Mouse (Mus musculus): ENCODE data around the gene Lrrc10b. TPM values are rescaled to one million over a fixed set of nuclear protein-coding genes. Genes with fewer than 3 reads are reported as not detected.

Gene Lrrc10b
- polyA plus RNA-seq, 1 experiment from 2014 or later, result 2.8 TPM

- Histone ChIP-seq H3K4me1 (replicated peaks; ENCODE audit: control insufficient read depth, insufficient read depth) (no peaks in the 10 kb centered on the region), H3K27me3 (ENCODE audit: control insufficient read depth, insufficient read depth, low read length) (no peaks in the 10 kb centered on the region), H3K4me2 (replicated peaks; ENCODE audit: low read depth) (no peak overlapping the region), H3K4me3 (ENCODE audit: low read depth, low read length) (no peak overlapping the region), H3K36me3 (ENCODE audit: control insufficient read depth, insufficient read depth, low read length) (no peaks in the 10 kb centered on the region), H3K9ac (ENCODE audit: low read length) (no peak overlapping the region), H3K27ac (replicated peaks) (no peak overlapping the region), H3K9me3 (ENCODE audit: control insufficient read depth, low read length) (no peaks in the 10 kb centered on the region)
- ATAC-seq (ENCODE audit: low FRiP score, low TSS enrichment) (no peak), DNase-seq (ENCODE audit: low spot score) (no peak)
- 52% methylated on average over 1 of the region's 1 CpGs for WGBS
- TF ChIP-seq EP300 (optimal IDR thresholded peaks at IDR 0.05), result no peak
- TF ChIP-seq CTCF (IDR thresholded peaks at IDR 0.05; ENCODE audit: low read depth), result peak; percentile 61
Observed at GRCm38 (mm10) chr19:10437521-10437920, 19.8 kb downstream of the Lrrc10b start.

- 8% methylated on average over 1 of the region's 1 CpGs for WGBS
- Histone ChIP-seq H3K36me3 (ENCODE audit: control insufficient read depth, insufficient read depth, low read length) (no peaks in the 10 kb centered on the region), H3K27ac (replicated peaks) (0 out of 2 replicates have a peak overlapping the region, but pooled peaks have one; percentile 30), H3K4me3 (ENCODE audit: low read depth, low read length) (no peak overlapping the region), H3K9me3 (ENCODE audit: control insufficient read depth, low read length) (no peaks in the 10 kb centered on the region), H3K9ac (ENCODE audit: low read length) (no peak overlapping the region), H3K4me2 (replicated peaks; ENCODE audit: low read depth) (no peak overlapping the region), H3K4me1 (replicated peaks; ENCODE audit: control insufficient read depth, insufficient read depth) (no peaks in the 10 kb centered on the region), H3K27me3 (ENCODE audit: control insufficient read depth, insufficient read depth, low read length) (no peaks in the 10 kb centered on the region)
- DNase-seq (ENCODE audit: low spot score) (no peak), ATAC-seq (ENCODE audit: low FRiP score, low TSS enrichment) (no peak)
- no peak for TF ChIP-seq EP300 (optimal IDR thresholded peaks at IDR 0.05)
- no peak for TF ChIP-seq CTCF (IDR thresholded peaks at IDR 0.05; ENCODE audit: low read depth)
Observed at GRCm38 (mm10) chr19:10436726-10437125, 20.5 kb downstream of the Lrrc10b start.

GRCm38 (mm10) chr19:10435908-10436307, 21.4 kb downstream of the Lrrc10b start:
- Histone ChIP-seq H3K4me2 (replicated peaks; ENCODE audit: low read depth) (no peak overlapping the region), H3K4me1 (replicated peaks; ENCODE audit: control insufficient read depth, insufficient read depth) (no peaks in the 10 kb centered on the region), H3K36me3 (ENCODE audit: control insufficient read depth, insufficient read depth, low read length) (no peaks in the 10 kb centered on the region), H3K9ac (ENCODE audit: low read length) (no peak overlapping the region), H3K9me3 (ENCODE audit: control insufficient read depth, low read length) (no peaks in the 10 kb centered on the region), H3K4me3 (ENCODE audit: low read depth, low read length) (no peak overlapping the region), H3K27ac (replicated peaks) (no peak overlapping the region; the same call in 1 of the 2 replicates), H3K27me3 (ENCODE audit: control insufficient read depth, insufficient read depth, low read length) (no peaks in the 10 kb centered on the region)
- ATAC-seq (ENCODE audit: low FRiP score, low TSS enrichment) (peak; percentile 43), DNase-seq (ENCODE audit: low spot score) (peak; percentile 79)
- TF ChIP-seq EP300 (optimal IDR thresholded peaks at IDR 0.05) (no peak), CTCF (IDR thresholded peaks at IDR 0.05; ENCODE audit: low read depth) (peak; percentile 88)
- 20% methylated on average over 3 of the region's 3 CpGs for WGBS

DNA sequence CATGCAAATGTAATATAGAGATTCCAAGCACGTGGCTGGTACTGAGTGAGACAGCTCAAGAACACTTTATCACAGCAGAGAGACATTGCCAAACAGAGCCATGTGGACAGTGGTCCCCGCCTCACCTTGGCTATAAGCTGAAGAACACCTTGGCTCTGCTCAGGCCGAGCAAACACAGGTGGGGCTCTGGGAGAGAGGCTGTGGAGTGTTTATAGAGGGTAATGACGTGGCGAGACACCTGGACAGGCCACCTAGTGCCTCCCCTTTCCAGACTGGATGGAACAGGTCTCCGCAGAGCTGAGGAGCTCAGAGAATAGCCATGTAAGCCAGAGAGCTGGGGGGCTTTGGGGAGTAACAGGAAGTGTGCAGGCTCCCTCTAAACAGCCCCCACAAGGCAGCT, 22.3 kb downstream of the Lrrc10b start:
- Histone ChIP-seq H3K9ac (ENCODE audit: low read length) (no peak overlapping the region), H3K4me3 (ENCODE audit: low read depth, low read length) (no peak overlapping the region), H3K27me3 (ENCODE audit: control insufficient read depth, insufficient read depth, low read length) (no peaks in the 10 kb centered on the region), H3K4me2 (replicated peaks; ENCODE audit: low read depth) (no peak overlapping the region), H3K27ac (replicated peaks) (peak overlapping the region; percentile 30; the same call in 1 of the 2 replicates), H3K36me3 (ENCODE audit: control insufficient read depth, insufficient read depth, low read length) (no peaks in the 10 kb centered on the region), H3K9me3 (ENCODE audit: control insufficient read depth, low read length) (no peaks in the 10 kb centered on the region), H3K4me1 (replicated peaks; ENCODE audit: control insufficient read depth, insufficient read depth) (0 out of 2 replicates have a peak, but pooled peaks cover 2% of the 10 kb centered on the region)
- TF ChIP-seq CTCF (IDR thresholded peaks at IDR 0.05; ENCODE audit: low read depth) (no peak), EP300 (optimal IDR thresholded peaks at IDR 0.05) (no peak)
- peak; percentile 85 for DNase-seq (ENCODE audit: low spot score)
- peak; percentile 92 for ATAC-seq (ENCODE audit: low FRiP score, low TSS enrichment)
- 46% methylated on average over 6 of the region's 6 CpGs for WGBS

GRCm38 (mm10) chr19:10433879-10434540, 23.3 kb downstream of the Lrrc10b start:
- H3K27ac ChIP-seq (replicated peaks), result no peak overlapping the region
- H3K4me2 ChIP-seq (replicated peaks; ENCODE audit: low read depth), result no peak overlapping the region
- no peaks in the 10 kb centered on the region for H3K27me3 ChIP-seq (ENCODE audit: control insufficient read depth, insufficient read depth, low read length)
- H3K4me1 ChIP-seq (replicated peaks; ENCODE audit: control insufficient read depth, insufficient read depth), result 0 out of 2 replicates have a peak, but pooled peaks cover 4% of the 10 kb centered on the region
- TF ChIP-seq CTCF (IDR thresholded peaks at IDR 0.05; ENCODE audit: low read depth) (no peak), EP300 (optimal IDR thresholded peaks at IDR 0.05) (no peak)
- ATAC-seq (ENCODE audit: low FRiP score, low TSS enrichment) (no peak), DNase-seq (ENCODE audit: low spot score) (no peak)
- no peaks in the 10 kb centered on the region for H3K36me3 ChIP-seq (ENCODE audit: control insufficient read depth, insufficient read depth, low read length)
- no peaks in the 10 kb centered on the region for H3K9me3 ChIP-seq (ENCODE audit: control insufficient read depth, low read length)
- 58% methylated on average over 9 of the region's 9 CpGs for WGBS
- H3K4me3 ChIP-seq (ENCODE audit: low read depth, low read length), result no peak overlapping the region
- H3K9ac ChIP-seq (ENCODE audit: low read length), result no peak overlapping the region

DNA sequence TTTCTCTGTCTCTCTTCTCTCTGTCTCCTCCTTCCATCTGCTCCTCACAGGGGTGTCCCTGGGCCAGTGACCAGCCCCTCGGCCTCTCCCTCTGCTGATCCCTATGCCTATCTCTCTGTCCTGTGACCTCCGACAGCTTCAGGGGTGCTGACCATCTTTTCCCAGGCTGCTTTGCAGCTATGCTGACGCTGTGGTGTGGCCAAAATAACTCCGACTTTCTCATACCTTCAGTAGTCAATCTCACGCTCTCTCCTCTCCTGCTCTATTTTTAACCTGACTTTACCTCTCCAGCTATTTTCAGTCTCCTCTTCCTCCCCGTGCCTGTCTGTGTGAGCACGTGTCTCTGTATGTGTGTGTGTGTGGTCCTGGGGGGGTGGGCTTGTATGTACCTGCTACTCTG, 24.0 kb downstream of the Lrrc10b start:
- H3K27ac ChIP-seq (replicated peaks), result no peak overlapping the region
- TF ChIP-seq EP300 (optimal IDR thresholded peaks at IDR 0.05) (no peak), CTCF (IDR thresholded peaks at IDR 0.05; ENCODE audit: low read depth) (no peak)
- 0 out of 2 replicates have a peak, but pooled peaks cover 4% of the 10 kb centered on the region for H3K4me1 ChIP-seq (replicated peaks; ENCODE audit: control insufficient read depth, insufficient read depth)
- no peak for ATAC-seq (ENCODE audit: low FRiP score, low TSS enrichment)
- H3K36me3 ChIP-seq (ENCODE audit: control insufficient read depth, insufficient read depth, low read length), result no peaks in the 10 kb centered on the region
- no peak overlapping the region for H3K4me2 ChIP-seq (replicated peaks; ENCODE audit: low read depth)
- no peaks in the 10 kb centered on the region for H3K9me3 ChIP-seq (ENCODE audit: control insufficient read depth, low read length)
- H3K4me3 ChIP-seq (ENCODE audit: low read depth, low read length), result no peak overlapping the region
- no peak for DNase-seq (ENCODE audit: low spot score)
- 78% methylated on average over 7 of the region's 7 CpGs for WGBS
- no peaks in the 10 kb centered on the region for H3K27me3 ChIP-seq (ENCODE audit: control insufficient read depth, insufficient read depth, low read length)
- no peak overlapping the region for H3K9ac ChIP-seq (ENCODE audit: low read length)
